Mouse (Mus musculus) CD4-positive, CD25-positive, alpha-beta regulatory T cell, adult 2 months (primary cell): ENCODE results near the gene Defb9.
"Not testable (repeated sequence)": the region's sequence is repeated elsewhere in the genome, so short reads cannot be mapped to it uniquely, and the experiment has no call there.

Source experiments
- DNase-seq: peaks from one replicate; pipeline ENCODE4 v3.0.0-alpha.2; 2012; ENCODE audit warnings: low read depth, low spot score

The Defb9 gene

DNA sequence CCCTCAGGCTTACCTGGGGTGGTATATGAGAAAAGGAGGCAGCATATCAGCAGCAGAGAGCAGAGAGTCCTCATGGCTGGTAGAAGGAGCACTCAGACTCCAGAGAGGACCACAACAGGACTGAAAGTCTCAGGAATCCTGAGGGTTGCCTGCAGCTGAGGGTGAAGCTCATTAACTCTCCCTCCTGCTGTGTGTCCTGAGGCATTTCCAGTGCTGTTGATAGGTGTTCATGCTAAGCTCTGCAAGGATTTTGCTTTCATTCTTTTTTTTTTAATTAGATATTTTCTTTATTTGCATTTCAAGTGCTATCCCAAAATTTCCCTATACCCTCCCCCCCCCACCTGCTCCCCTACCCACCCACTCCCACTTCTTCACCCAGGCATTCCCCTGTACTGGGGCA lies at the start of gene Defb9:
TSS of gene Defb9 (minus strand) at position 101 of the 400 bp plus-strand sequence.
- not testable (repeated sequence) for DNase-seq

- no peak for DNase-seq
Observed at GRCm38 (mm10) chr8:21932610-21933009, 47.4 kb upstream of the Defb9 start, which contains the start of gene Defb15. Gene Defb15 (minus strand): TSS chr8:21932710.

- DNase-seq, result not testable (repeated sequence)
Observed at GRCm38 (mm10) chr8:21930754-21931153, 45.5 kb upstream of the Defb9 start.

DNA sequence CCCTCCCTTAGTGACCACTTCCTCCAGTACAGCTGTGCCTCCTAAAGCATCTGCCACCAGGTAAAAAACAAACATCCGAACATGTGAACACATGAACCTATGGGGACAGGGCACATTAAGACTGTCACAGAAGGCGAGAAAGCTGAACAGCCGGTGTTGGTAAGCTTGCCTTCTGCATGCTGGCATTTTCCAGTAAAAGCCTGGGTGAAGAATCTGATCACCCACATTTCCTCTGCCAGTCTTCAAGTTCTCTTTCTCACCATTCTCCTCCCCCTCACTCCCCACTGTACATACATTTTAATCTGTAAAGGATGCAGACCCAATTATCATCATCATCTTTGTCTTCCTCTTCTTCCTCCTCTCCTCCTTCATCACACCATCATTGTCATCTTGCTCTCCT lies 30.4 kb upstream of the Defb9 start:
- DNase-seq, result no peak

DNA sequence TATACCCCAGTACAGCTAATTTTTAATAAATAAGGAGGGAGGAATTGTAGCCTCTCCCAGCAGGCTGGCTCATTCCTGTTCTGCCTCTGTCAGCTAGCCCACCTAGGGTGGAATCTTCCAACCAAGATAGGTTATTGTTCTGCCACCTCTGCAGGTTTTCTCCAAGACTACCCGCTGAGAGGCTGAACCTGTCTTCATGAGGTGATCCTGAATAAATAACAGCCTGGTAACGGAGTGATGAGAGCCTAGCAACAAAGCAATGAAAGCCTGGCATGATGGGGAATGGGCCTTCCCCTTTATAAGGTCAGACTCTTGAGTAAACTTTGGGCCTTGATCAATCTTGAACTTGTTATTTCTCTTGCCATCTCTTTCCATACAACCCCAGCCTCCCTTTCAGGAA lies 27.3 kb upstream of the Defb9 start:
- DNase-seq, result no peak

DNA sequence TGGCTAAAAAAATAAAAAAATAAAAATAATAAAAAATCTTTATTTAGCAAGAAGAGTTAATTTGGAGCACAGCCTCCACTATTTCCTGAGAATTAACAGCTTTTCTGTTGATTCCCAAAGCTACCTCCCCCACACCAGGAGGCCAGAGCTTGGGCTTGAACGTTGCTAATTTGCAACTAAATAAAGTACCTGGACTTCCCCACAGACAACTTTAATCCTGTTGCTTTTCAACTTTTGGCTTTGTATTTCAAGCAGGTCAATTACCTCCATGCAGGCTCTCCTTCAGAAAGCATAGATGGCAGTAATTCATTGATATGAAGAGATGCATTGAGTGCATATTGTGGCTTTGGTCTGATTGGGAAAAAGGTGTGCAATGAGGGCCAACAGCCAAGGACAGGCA lies 26.7 kb upstream of the Defb9 start:
- no peak for DNase-seq

- not testable (repeated sequence) for DNase-seq
Observed at GRCm38 (mm10) chr8:21906290-21906689, 21.1 kb upstream of the Defb9 start, which contains the start of gene Defb11. Gene Defb11 (minus strand): TSS chr8:21906412.

DNA sequence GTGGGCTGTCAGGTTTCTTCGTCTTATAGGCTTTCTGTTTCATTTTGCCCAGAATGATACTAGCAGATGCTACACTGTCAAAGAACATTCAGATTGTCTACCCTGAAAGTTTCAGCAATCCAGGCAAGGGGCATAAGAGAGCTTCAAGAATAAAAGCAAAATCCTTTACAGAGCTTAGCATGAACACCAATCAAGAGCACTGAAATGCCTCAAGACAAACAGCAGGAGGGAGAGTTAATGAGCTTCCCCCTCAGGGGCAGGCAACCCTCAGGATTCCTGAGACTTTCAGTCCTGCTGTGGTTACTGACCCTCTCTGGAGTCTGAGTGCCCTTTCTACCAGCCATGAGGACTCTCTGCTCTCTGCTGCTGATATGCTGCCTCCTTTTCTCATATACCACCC lies 26.6 kb downstream of the Defb9 start, which contains the start of gene Defb10:
TSS of gene Defb10 (plus strand) at position 316 of the 400 bp plus-strand sequence.
- not testable (repeated sequence) for DNase-seq
